Mouse (Mus musculus) B cell, adult 2 months (primary cell): ENCODE data around the gene Nol12.

Experiments used
- DNase-seq, 2 experiments: peaks; one replicate each; pipeline ENCODE4 v3.0.0; 2022

Nol12 gene

GRCm38 (mm10) chr15:78956351-78956750 is 21.6 kb downstream of the Nol12 start:
- peak; percentile 53 to 58 for DNase-seq

GRCm38 (mm10) chr15:78957021-78957420 is 22.3 kb downstream of the Nol12 start:
- DNase-seq = no peak

- no peak for DNase-seq
These were observed 24.8 kb downstream of the Nol12 start for GRCm38 (mm10) chr15:78959537-78959936.

- no peak for DNase-seq
These were observed 25.4 kb downstream of the Nol12 start for GRCm38 (mm10) chr15:78960088-78960487.

GRCm38 (mm10) chr15:78962885-78963284 is 28.2 kb downstream of the Nol12 start:
- peak; percentile 68 to 70 for DNase-seq

GRCm38 (mm10) chr15:78971626-78972025 is 36.9 kb downstream of the Nol12 start:
- no peak for DNase-seq

- DNase-seq = no peak
These were observed 39.2 kb downstream of the Nol12 start for GRCm38 (mm10) chr15:78973950-78974349.

- DNase-seq = no peak
These were observed 43.0 kb downstream of the Nol12 start for GRCm38 (mm10) chr15:78977676-78978159.

- no peak for DNase-seq
These were observed 44.1 kb downstream of the Nol12 start for GRCm38 (mm10) chr15:78978875-78979274.

GRCm38 (mm10) chr15:78980084-78980483 is 45.4 kb downstream of the Nol12 start:
- DNase-seq = no peak

- DNase-seq = peak; percentile 83
These were observed 48.1 kb downstream of the Nol12 start for GRCm38 (mm10) chr15:78982658-78983435.

- peak; percentile 67 to 70 for DNase-seq
These were observed 48.9 kb downstream of the Nol12 start for GRCm38 (mm10) chr15:78983436-78984285.

- DNase-seq = no peak
These were observed 49.6 kb downstream of the Nol12 start for GRCm38 (mm10) chr15:78984286-78984778.

GRCm38 (mm10) chr15:78986536-78987220 is 51.9 kb downstream of the Nol12 start:
- no peak for DNase-seq

- DNase-seq = no peak
These were observed 53.8 kb downstream of the Nol12 start for GRCm38 (mm10) chr15:78988499-78988971.

GRCm38 (mm10) chr15:78989152-78990092 is 54.7 kb downstream of the Nol12 start:
- no peak for DNase-seq

- no peak for DNase-seq
These were observed 55.3 kb downstream of the Nol12 start for GRCm38 (mm10) chr15:78990093-78990463.

GRCm38 (mm10) chr15:78990970-78991525 is 56.3 kb downstream of the Nol12 start:
- no peak for DNase-seq

- peak in 1 of 2 experiments; percentile 10 for DNase-seq
These were observed 57.5 kb downstream of the Nol12 start for GRCm38 (mm10) chr15:78992235-78992634.

GRCm38 (mm10) chr15:78992925-78993324 is 58.2 kb downstream of the Nol12 start:
- no peak for DNase-seq
